Mouse (Mus musculus) heart, postnatal 10 days (tissue): ENCODE data around the gene Olfr78. TPM values are rescaled to one million over a fixed set of nuclear protein-coding genes. Genes with fewer than 3 reads are reported as not detected.

Experiments
- DNase-seq, 2 experiments: peaks; one replicate each; pipeline ENCODE4 v3.0.0; 2021
- intact Hi-C: fragments of 180-260 bp; cut with DNase I; formaldehyde crosslinking; loops from one replicate; pipeline ENCODE4 v1.15.1; 2025
- total RNA-seq, 2 experiments: library from RNA; stranded (reverse); gene quantifications; 2 replicates each; pipeline ENCODE4 v1.2.3; 2021

Olfr78 gene
- 1 to 10 TPM; 2.1 to 2.2 TPM for total RNA-seq

- intact Hi-C loops: loop anchor here (10.0 kb wide), 1 partner anchor 94 kb away; the partner anchor contains the start of gene Olfr556
- no peak for DNase-seq
Observed at GRCm38 (mm10) chr7:102759266-102759665, at the start of gene Olfr78, which contains the start of gene Olfr560. Gene Olfr78, minus strand, starts transcription at chr7:102759471. Gene Olfr560, minus strand, starts transcription at chr7:102759366.

GRCm38 (mm10) chr7:102803180-102803579, 43.9 kb upstream of the Olfr78 start, which contains the start of gene Olfr564:
Gene Olfr564, plus strand, starts transcription at chr7:102803480.
- intact Hi-C loops: no loop called here
- no peak for DNase-seq

- intact Hi-C loops: no loop called here
Observed at GRCm38 (mm10) chr7:102770921-102771320, 11.7 kb upstream of the Olfr78 start, which contains the start of gene Olfr561. Gene Olfr561, plus strand, starts transcription at chr7:102771221.

GRCm38 (mm10) chr7:102752086-102752485, 7.2 kb downstream of the Olfr78 start:
- DNase-seq: peak in 1 of 2 experiments; percentile 10
- intact Hi-C loops: loop anchor here (2.0 to 10.0 kb wide), 2 partner anchors 87 to 239 kb away; partner anchors contain the start of gene Olfr556

More at GRCm38 (mm10) chr7:102770921-102771320, 11.7 kb upstream of the Olfr78 start, which contains the start of gene Olfr561:
- DNase-seq: no peak

GRCm38 (mm10) chr7:102737705-102738104, 21.6 kb downstream of the Olfr78 start:
- intact Hi-C loops: no loop called here
- DNase-seq: peak; percentile 2 to 8

- intact Hi-C loops: no loop called here
Observed at GRCm38 (mm10) chr7:102733793-102734192, 25.5 kb downstream of the Olfr78 start.

GRCm38 (mm10) chr7:102727391-102727790, 31.9 kb downstream of the Olfr78 start, which contains the start of gene Olfr559:
Gene Olfr559, minus strand, starts transcription at chr7:102727491.
- intact Hi-C loops: no loop called here
- DNase-seq: no peak

More at GRCm38 (mm10) chr7:102733793-102734192, 25.5 kb downstream of the Olfr78 start:
- no peak for DNase-seq

GRCm38 (mm10) chr7:102718970-102719369, 40.3 kb downstream of the Olfr78 start, which contains the start of gene Olfr33:
Gene Olfr33, minus strand, starts transcription at chr7:102719070.
- no peak for DNase-seq
- intact Hi-C loops: no loop called here

- DNase-seq: no peak
- intact Hi-C loops: no loop called here
Observed at GRCm38 (mm10) chr7:102701915-102702314, 57.4 kb downstream of the Olfr78 start, which contains the start of gene Olfr558. Gene Olfr558, plus strand, starts transcription at chr7:102702215.

GRCm38 (mm10) chr7:102698461-102698860, 60.8 kb downstream of the Olfr78 start:
- no peak for DNase-seq
- intact Hi-C loops: loop anchor here (10.0 kb wide), 1 partner anchor 216 kb away; the partner anchor contains the start of gene Olfr571

- peak; percentile 36 to 71 for DNase-seq
- intact Hi-C loops: loop anchor here (10.0 kb wide), 1 partner anchor 219 kb away; the partner anchor contains the start of gene Olfr571
Observed at GRCm38 (mm10) chr7:102695358-102696125, 63.7 kb downstream of the Olfr78 start, which contains the start of gene Olfr557. Gene Olfr557, plus strand, starts transcription at chr7:102695910.

Other genes with a start within 250 kb of the Olfr78 start
- not detected for gene Olfr547, start 224.7 kb downstream of the Olfr78 start, total RNA-seq
- gene Olfr548-ps1, start 218.6 kb downstream of the Olfr78 start, total RNA-seq: not detected
- not detected for gene Olfr549, start 209.6 kb downstream of the Olfr78 start, total RNA-seq
- 1 to 10 TPM; 5.2 to 5.7 TPM for gene Trim21, start 194.0 kb downstream of the Olfr78 start, total RNA-seq
- under 1 TPM in 1 of 2 experiments, not detected in 1; 0.24 TPM for gene Olfr550, start 188.0 kb downstream of the Olfr78 start, total RNA-seq
- not detected for gene Olfr551, start 167.6 kb downstream of the Olfr78 start, total RNA-seq
- under 1 TPM; 0.12 to 0.24 TPM for gene Olfr552, start 161.7 kb downstream of the Olfr78 start, total RNA-seq
- not detected for gene Olfr553, start 141.3 kb downstream of the Olfr78 start, total RNA-seq
- not detected for gene Olfr554, start 121.0 kb downstream of the Olfr78 start, total RNA-seq
- gene Olfr555, start 100.6 kb downstream of the Olfr78 start, total RNA-seq: not detected
- gene Olfr556, start 94.6 kb downstream of the Olfr78 start, total RNA-seq: not detected
- 10 to 100 TPM in 1 of 2 experiments, 1 to 10 TPM in 1; 6.9 to 10.6 TPM for gene Trim68, start 72.1 kb downstream of the Olfr78 start, total RNA-seq
- gene Olfr557, start 63.6 kb downstream of the Olfr78 start, total RNA-seq: not detected
- 1 to 10 TPM; 6.2 TPM for gene Olfr558, start 57.3 kb downstream of the Olfr78 start, total RNA-seq
- not detected for gene Olfr33, start 40.4 kb downstream of the Olfr78 start, total RNA-seq
- not detected for gene Olfr559, start 32.0 kb downstream of the Olfr78 start, total RNA-seq
- gene Olfr560, start 105 bp downstream of the Olfr78 start, total RNA-seq: under 1 TPM; 0.12 to 0.57 TPM
- not detected for gene Olfr561, start 11.8 kb upstream of the Olfr78 start, total RNA-seq
- gene Olfr564, start 44.0 kb upstream of the Olfr78 start, total RNA-seq: not detected
- not detected for gene Olfr566, start 99.3 kb upstream of the Olfr78 start, total RNA-seq
- gene Olfr568, start 117.7 kb upstream of the Olfr78 start, total RNA-seq: not detected
- not detected for gene Olfr569, start 131.4 kb upstream of the Olfr78 start, total RNA-seq
- not detected for gene Olfr570, start 135.1 kb upstream of the Olfr78 start, total RNA-seq
- not detected for gene Olfr571, start 158.1 kb upstream of the Olfr78 start, total RNA-seq
- not detected for gene Olfr572, start 164.9 kb upstream of the Olfr78 start, total RNA-seq
- gene Olfr573-ps1, start 183.1 kb upstream of the Olfr78 start, total RNA-seq: not detected
- gene Olfr574, start 189.0 kb upstream of the Olfr78 start, total RNA-seq: not detected
- not detected for gene Olfr575, start 199.3 kb upstream of the Olfr78 start, total RNA-seq
- gene Olfr576, start 203.2 kb upstream of the Olfr78 start, total RNA-seq: not detected
- not detected for gene Olfr577, start 216.5 kb upstream of the Olfr78 start, total RNA-seq
- not detected for gene Olfr578, start 229.9 kb upstream of the Olfr78 start, total RNA-seq